Mouse (Mus musculus): ENCODE measurements around the gene Ifngr2.

DNA sequence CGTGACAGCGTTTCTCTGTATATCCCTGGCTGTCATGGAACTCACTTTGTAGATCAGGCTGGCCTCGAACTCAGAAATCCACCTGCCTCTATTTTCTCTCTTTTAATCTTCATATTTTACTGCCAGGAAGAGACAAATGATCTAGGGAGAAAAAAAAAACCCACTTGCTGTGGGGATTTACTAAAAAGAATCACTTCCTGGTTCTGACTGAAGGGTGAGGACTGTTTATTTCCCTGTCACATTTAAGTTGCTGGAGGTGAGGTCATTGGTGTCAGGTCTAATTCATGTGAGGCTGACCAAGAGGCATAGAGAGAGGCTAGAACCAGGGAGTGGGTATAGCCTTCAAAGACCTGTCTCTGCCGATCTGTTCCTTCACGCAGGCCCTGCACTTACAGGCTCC is 2.7 kb downstream of the Ifngr2 start:
- TF ChIP-seq CTCF (IDR thresholded peaks at IDR 0.05; ENCODE audit: low read depth, low read length) (no peak), POLR2A (IDR thresholded peaks at IDR 0.05; ENCODE audit: insufficient read depth, low read length) (no peak)
